Mouse (Mus musculus): ENCODE measurements around the gene Slc9a3r2. TPM values are rescaled to one million over a fixed set of nuclear protein-coding genes. Genes with fewer than 3 reads are reported as not detected.

Gene Slc9a3r2
- polyA plus RNA-seq, 2 experiments from 2014 or later, result not detected

DNA sequence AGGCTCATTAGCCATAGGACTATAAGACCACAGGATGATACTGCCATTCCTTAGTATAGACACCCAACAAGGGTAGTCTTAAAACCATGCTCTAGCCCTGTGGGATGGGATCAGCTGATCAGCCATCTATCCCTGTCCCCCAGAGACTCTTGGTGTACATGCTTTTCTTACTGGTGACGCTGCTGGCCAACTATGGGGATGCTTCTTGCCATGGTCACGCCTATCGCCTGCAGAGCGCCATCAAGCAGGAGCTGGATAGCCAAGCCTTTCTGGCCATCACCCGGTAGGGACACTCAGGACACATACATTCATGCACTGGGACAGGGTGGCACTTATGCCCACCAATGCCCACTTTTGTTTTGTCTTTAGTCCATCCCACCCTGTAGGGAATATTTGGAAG is 58.4 kb downstream of the Slc9a3r2 start:
- no peak for ATAC-seq

- no peak for ATAC-seq
Measured at GRCm38 (mm10) chr17:24590943-24591342, 59.2 kb downstream of the Slc9a3r2 start.

Other genes with a start within 250 kb of the Slc9a3r2 start
- 100 to 1,000 TPM; 114 to 119 TPM for gene Rnps1, start 235.8 kb downstream of the Slc9a3r2 start, polyA plus RNA-seq (2017; shearing (Covaris generic))
- 10 to 100 TPM; 57.0 to 77.2 TPM for gene Eci1, start 223.7 kb downstream of the Slc9a3r2 start, polyA plus RNA-seq (2017; shearing (Covaris generic))
- gene Dnase1l2, start 207.2 kb downstream of the Slc9a3r2 start, polyA plus RNA-seq (2017; shearing (Covaris generic)), result 1 to 10 TPM; 1.9 to 3.6 TPM
- gene E4f1, start 180.0 kb downstream of the Slc9a3r2 start, polyA plus RNA-seq (2017; shearing (Covaris generic)), result 10 to 100 TPM; 22.6 to 37.5 TPM
- 1 to 10 TPM; 3.3 to 6.2 TPM for gene Pgp, start 179.9 kb downstream of the Slc9a3r2 start, polyA plus RNA-seq (2017; shearing (Covaris generic))
- gene Bricd5, start 176.4 kb downstream of the Slc9a3r2 start, polyA plus RNA-seq (2017; shearing (Covaris generic)), result not detected
- gene Mlst8, start 171.2 kb downstream of the Slc9a3r2 start, polyA plus RNA-seq (2017; shearing (Covaris generic)), result 10 to 100 TPM; 12.6 to 15.3 TPM
- gene Caskin1, start 161.7 kb downstream of the Slc9a3r2 start, polyA plus RNA-seq (2017; shearing (Covaris generic)), result under 1 TPM; 0.10 to 0.17 TPM
- gene Traf7, start 122.4 kb downstream of the Slc9a3r2 start, polyA plus RNA-seq (2017; shearing (Covaris generic)), result 10 to 100 TPM; 35.0 to 58.7 TPM
- 1 to 10 TPM; 2.8 to 3.3 TPM for gene Rab26, start 116.1 kb downstream of the Slc9a3r2 start, polyA plus RNA-seq (2017; shearing (Covaris generic))
- gene Pkd1, start 100.5 kb downstream of the Slc9a3r2 start, polyA plus RNA-seq (2017; shearing (Covaris generic)), result 10 to 100 TPM; 11.5 to 15.4 TPM
- 10 to 100 TPM in 1 of 2 experiments, 1 to 10 TPM in 1; 9.8 to 24.1 TPM for gene Tsc2, start 17.7 kb downstream of the Slc9a3r2 start, polyA plus RNA-seq (2017; shearing (Covaris generic))
- 1 to 10 TPM; 2.1 to 2.6 TPM for gene Nthl1, start 17.6 kb downstream of the Slc9a3r2 start, polyA plus RNA-seq (2017; shearing (Covaris generic))
- gene Npw, start 8.1 kb upstream of the Slc9a3r2 start, polyA plus RNA-seq (2017; shearing (Covaris generic)), result under 1 TPM in 1 of 2 experiments, not detected in 1; 0.66 TPM
- gene Zfp598, start 19.4 kb upstream of the Slc9a3r2 start, polyA plus RNA-seq (2017; shearing (Covaris generic)), result 1 to 10 TPM; 4.5 to 4.6 TPM
- 1 to 10 TPM in 1 of 2 experiments, under 1 TPM in 1; 0.43 to 1.2 TPM for gene Syngr3, start 39.6 kb upstream of the Slc9a3r2 start, polyA plus RNA-seq (2017; shearing (Covaris generic))
- gene Gfer, start 45.8 kb upstream of the Slc9a3r2 start, polyA plus RNA-seq (2017; shearing (Covaris generic)), result 10 to 100 TPM; 13.1 to 15.5 TPM
- gene Noxo1, start 45.9 kb upstream of the Slc9a3r2 start, polyA plus RNA-seq (2017; shearing (Covaris generic)), result 1 to 10 TPM; 1.4 to 1.5 TPM
- gene Tbl3, start 57.3 kb upstream of the Slc9a3r2 start, polyA plus RNA-seq (2017; shearing (Covaris generic)), result 10 to 100 TPM; 23.6 to 46.2 TPM
- not detected for gene Rnf151, start 67.7 kb upstream of the Slc9a3r2 start, polyA plus RNA-seq (2017; shearing (Covaris generic))
- gene Rps2, start 67.8 kb upstream of the Slc9a3r2 start, polyA plus RNA-seq (2017; shearing (Covaris generic)), result 1,000 to 10,000 TPM in 1 of 2 experiments, 100 to 1,000 TPM in 1; 537 to 1,178 TPM
- gene Ndufb10, start 74.2 kb upstream of the Slc9a3r2 start, polyA plus RNA-seq (2017; shearing (Covaris generic)), result 100 to 1,000 TPM; 226 to 265 TPM
- not detected for gene Rpl3l, start 77.5 kb upstream of the Slc9a3r2 start, polyA plus RNA-seq (2017; shearing (Covaris generic))
- gene Msrb1, start 86.3 kb upstream of the Slc9a3r2 start, polyA plus RNA-seq (2017; shearing (Covaris generic)), result 10 to 100 TPM; 33.5 to 39.9 TPM
- not detected for gene Hs3st6, start 102.7 kb upstream of the Slc9a3r2 start, polyA plus RNA-seq (2017; shearing (Covaris generic))
- not detected for gene Meiob, start 154.0 kb upstream of the Slc9a3r2 start, polyA plus RNA-seq (2017; shearing (Covaris generic))
- 10 to 100 TPM; 23.4 to 28.1 TPM for gene Hagh, start 189.8 kb upstream of the Slc9a3r2 start, polyA plus RNA-seq (2017; shearing (Covaris generic))
- gene Fahd1, start 200.0 kb upstream of the Slc9a3r2 start, polyA plus RNA-seq (2017; shearing (Covaris generic)), result 1 to 10 TPM; 1.1 to 2.9 TPM
- not detected for gene Igfals, start 215.7 kb upstream of the Slc9a3r2 start, polyA plus RNA-seq (2017; shearing (Covaris generic))
- 100 to 1,000 TPM in 1 of 2 experiments, 10 to 100 TPM in 1; 88.6 to 103 TPM for gene Nubp2, start 236.0 kb upstream of the Slc9a3r2 start, polyA plus RNA-seq (2017; shearing (Covaris generic))
- gene Spsb3, start 236.3 kb upstream of the Slc9a3r2 start, polyA plus RNA-seq (2017; shearing (Covaris generic)), result 10 to 100 TPM; 38.5 to 50.9 TPM
- gene Eme2, start 244.8 kb upstream of the Slc9a3r2 start, polyA plus RNA-seq (2017; shearing (Covaris generic)), result 10 to 100 TPM; 12.8 to 26.0 TPM
- gene Mrps34, start 244.8 kb upstream of the Slc9a3r2 start, polyA plus RNA-seq (2017; shearing (Covaris generic)), result 10 to 100 TPM; 77.7 to 87.5 TPM
- 10 to 100 TPM; 51.5 to 53.2 TPM for gene Nme3, start 246.2 kb upstream of the Slc9a3r2 start, polyA plus RNA-seq (2017; shearing (Covaris generic))